Mouse (Mus musculus) brain, embryonic 14.5 days (tissue): Measurements from ENCODE around the gene Rnft2. TPM values are rescaled to one million over a fixed set of nuclear protein-coding genes. Genes with fewer than 3 reads are reported as not detected.

Experiments
- DNase-seq: peaks from one replicate; pipeline ENCODE4 v3.0.0-alpha.2; 2011; ENCODE audit warnings: low read depth
- CTCF ChIP-seq: fragments of 200-500 bp; IDR thresholded peaks from 2 replicates; pipeline ENCODE4 v1.5.1; 2012; ENCODE audit warnings: inconsistent platforms, mild to moderate bottlenecking, moderate library complexity, borderline replicate concordance; ENCODE audit not compliant: insufficient read depth, insufficient read length; ENCODE audit errors: extremely low read depth
- POLR2A ChIP-seq: fragments of 200-500 bp; IDR thresholded peaks from 2 replicates; pipeline ENCODE4 v1.6.1; 2012; ENCODE audit warnings: mild to moderate bottlenecking, inconsistent platforms, borderline replicate concordance; ENCODE audit not compliant: poor library complexity, insufficient read depth, insufficient read length, severe bottlenecking; ENCODE audit errors: extremely low read depth
- polyA plus RNA-seq: library from polyadenylated mRNA; depleted of rRNA; stranded (reverse); fragments of >200 nt; gene quantifications from 2 replicates; pipeline ENCODE4 v1.2.3, GENCODE M21; 2012

Rnft2 gene
- polyA plus RNA-seq, 1 experiment = 97.9 TPM

DNA sequence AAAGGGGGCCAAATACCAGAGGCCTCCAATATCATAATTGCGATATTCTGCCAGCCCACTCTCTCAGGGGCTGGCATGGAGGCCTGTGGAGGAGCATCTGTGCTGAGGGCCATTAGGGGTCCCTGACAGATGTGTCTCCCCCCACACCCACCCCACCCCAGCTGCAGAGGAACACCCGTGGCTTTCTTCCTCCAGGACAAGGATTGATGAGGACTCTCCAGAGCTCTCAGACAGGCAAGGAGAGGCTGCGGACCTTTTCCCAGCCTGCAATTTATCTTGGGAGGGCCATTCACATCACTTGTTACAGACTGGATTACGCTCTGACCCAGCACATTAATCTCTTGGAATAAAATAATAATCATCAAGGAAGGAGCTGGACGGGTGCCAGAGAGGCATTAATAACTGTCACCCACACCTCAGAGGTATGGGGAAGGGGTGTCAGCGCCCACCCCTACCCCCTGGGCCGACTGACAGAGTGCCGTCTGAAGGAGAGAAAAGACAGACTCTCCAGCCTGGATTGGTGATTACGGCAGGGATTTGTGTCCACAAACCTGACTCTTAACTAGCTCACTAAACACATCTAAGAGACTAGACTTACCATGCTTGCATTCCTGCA, 21.7 kb downstream of the Rnft2 start:
- TF ChIP-seq CTCF (no peak), POLR2A (no peak)
- no peak for DNase-seq

DNA sequence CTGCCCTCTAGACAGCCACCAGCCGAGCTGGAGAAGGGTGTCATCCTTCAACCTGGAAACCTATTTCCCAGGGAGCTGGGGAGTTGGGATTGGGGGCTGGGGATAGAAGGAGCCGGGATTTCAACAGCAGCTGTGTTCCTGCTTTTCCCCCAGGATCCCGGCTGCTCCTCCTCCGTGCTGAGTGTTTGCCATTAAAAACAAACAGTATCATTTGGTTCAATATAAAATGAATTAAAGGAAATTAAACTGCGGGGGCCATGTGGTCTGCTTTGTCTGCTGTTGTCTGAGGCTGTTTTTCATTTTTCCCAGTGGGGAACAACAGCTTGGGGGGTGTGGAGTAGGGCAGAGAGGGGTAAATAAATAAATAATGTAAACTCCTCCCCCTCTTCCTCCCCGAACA, 27.5 kb downstream of the Rnft2 start:
- TF ChIP-seq POLR2A (no peak), CTCF (no peak)
- DNase-seq = no peak

- TF ChIP-seq POLR2A (no peak), CTCF (no peak)
Observed at GRCm38 (mm10) chr5:118214418-118215154, 30.3 kb downstream of the Rnft2 start.

DNA sequence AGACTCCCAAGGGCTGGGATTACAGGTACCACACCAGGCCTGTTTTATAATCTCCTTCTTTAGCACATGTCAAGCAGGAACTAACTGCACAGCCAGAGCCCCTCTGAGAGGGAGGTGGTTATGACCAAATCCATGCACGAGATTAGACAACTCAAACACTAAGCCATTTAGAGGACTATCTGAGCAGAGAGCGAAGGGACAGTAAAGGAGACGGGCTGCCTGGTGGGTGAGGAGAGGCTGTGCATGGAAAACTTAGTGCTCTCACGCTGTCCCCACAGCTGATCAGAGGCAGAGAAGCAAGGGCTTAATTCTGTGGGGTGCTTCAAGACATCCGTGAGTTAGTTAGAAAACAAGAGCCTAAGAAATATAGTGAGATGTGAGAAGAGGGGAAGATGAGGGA, 30.9 kb downstream of the Rnft2 start:
- DNase-seq = no peak
- no peak for TF ChIP-seq POLR2A
- TF ChIP-seq CTCF = no peak

More at GRCm38 (mm10) chr5:118214418-118215154, 30.3 kb downstream of the Rnft2 start:
- DNase-seq = peak; percentile 94

DNA sequence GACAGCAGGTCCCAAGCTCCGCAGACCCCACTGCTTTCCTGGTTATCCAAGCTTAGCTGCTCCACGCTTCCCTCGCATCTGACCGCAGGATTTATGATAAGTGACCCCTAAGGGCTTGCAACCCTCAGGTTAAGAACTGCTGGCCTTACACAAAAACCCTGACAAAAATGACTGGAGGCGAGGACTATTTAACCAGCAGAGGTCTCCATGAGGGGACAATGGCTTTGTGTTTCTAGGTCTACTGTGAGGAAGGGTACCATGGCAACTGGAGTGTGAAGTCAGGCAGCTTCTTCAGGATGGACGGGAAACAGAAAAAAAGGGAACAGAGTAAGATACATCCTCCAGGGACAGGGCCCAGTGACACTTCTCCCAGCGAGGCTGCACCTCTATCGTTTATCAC, 39.1 kb downstream of the Rnft2 start:
- no peak for TF ChIP-seq POLR2A
- TF ChIP-seq CTCF = no peak
- no peak for DNase-seq

- TF ChIP-seq CTCF (no peak), POLR2A (no peak)
- no peak for DNase-seq
Observed at GRCm38 (mm10) chr5:118204675-118205440, 40.1 kb downstream of the Rnft2 start.

DNA sequence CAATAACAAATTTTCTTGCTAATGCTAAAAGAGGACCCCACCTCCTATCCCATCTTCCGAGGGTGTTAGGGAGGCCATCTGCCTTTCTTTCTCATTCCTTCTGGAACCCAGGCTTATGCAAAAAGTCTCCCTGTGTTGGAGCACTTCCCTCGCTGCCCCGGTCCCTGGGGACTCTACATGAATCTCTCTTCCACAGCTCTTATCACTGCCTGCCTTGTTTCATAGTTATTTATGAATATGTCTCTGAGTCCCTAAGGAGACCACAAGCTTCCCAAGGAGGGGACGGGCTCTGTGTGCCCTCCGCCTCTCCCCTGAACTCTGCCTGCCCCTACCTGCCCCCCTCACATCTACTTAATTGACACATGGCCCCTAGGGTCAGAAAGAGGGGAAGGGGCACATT, 45.2 kb downstream of the Rnft2 start:
- DNase-seq = peak; percentile 40
- no peak for TF ChIP-seq POLR2A

- TF ChIP-seq POLR2A (no peak), CTCF (no peak)
- peak; percentile 52 for DNase-seq
Observed at GRCm38 (mm10) chr5:118197421-118197820, 47.5 kb downstream of the Rnft2 start.

DNA sequence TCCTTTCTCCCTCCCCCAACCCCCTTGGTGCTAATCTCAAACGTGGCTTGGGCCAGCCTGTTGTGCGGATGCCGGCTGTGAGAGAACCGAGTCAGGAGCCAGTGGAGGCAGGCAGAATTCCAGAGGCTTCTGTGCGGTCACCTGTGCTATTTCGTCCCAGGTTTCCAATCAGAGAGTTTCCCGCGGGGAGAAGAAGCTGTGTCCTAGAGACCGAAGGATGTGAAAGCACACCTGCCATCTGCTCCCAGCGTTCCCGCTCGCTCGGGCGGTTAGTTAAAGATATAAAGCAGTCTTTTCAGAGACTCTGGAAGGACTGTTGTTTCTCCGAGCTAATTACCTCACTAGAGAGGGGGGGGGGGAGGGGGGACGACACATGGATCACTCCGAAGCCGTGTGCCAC, 52.7 kb downstream of the Rnft2 start:
- peak; percentile 53 for DNase-seq
- TF ChIP-seq POLR2A (no peak), CTCF (no peak)

DNA sequence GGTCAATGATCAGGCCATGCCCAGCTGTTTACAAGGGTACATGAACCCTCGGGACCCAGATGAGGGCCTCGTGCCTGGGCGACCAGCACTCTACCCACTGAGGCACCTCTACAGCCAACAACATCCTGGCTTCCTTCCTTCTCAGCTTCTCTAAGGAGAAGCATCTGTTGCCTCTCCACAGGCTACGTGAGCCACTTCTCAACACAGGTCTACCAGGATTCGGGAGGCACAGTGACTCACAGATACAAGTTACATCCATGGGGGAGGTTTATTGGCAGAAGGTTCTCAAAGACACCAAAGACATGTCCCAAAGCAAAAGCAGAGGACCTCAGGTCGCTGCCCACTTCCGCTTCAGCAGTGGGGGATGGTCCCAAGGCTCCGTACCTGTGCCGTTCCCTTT, 54.4 kb downstream of the Rnft2 start:
- no peak for DNase-seq
- TF ChIP-seq POLR2A = no peak
- no peak for TF ChIP-seq CTCF

GRCm38 (mm10) chr5:118188356-118188755, 56.6 kb downstream of the Rnft2 start:
- DNase-seq = no peak
- no peak for TF ChIP-seq POLR2A
- no peak for TF ChIP-seq CTCF
